Mouse (Mus musculus): ENCODE results near the gene Sumo2. TPM values are rescaled to one million over a fixed set of nuclear protein-coding genes. Genes with fewer than 3 reads are reported as not detected.

The Sumo2 gene
- polyA plus RNA-seq, 1 experiment from 2014 or later: 675 TPM

Other genes starting within 250 kb of the Sumo2 start
- 0.51 and 0.86 TPM in 2 replicates for gene Fads6, start 238.6 kb downstream of the Sumo2 start, polyA plus RNA-seq (2016; fragmentation: Nextera tagmentation; extraction: Ambion mirVana)
- not detected in 2 replicates for gene Otop2, start 229.1 kb downstream of the Sumo2 start, polyA plus RNA-seq (2016; fragmentation: Nextera tagmentation; extraction: Ambion mirVana)
- 0.06 and 0.08 TPM in 2 replicates for gene Ush1g, start 214.2 kb downstream of the Sumo2 start, polyA plus RNA-seq (2016; fragmentation: Nextera tagmentation; extraction: Ambion mirVana)
- not detected in 2 replicates for gene Otop3, start 201.5 kb downstream of the Sumo2 start, polyA plus RNA-seq (2016; fragmentation: Nextera tagmentation; extraction: Ambion mirVana)
- 6.0 and 7.4 TPM in 2 replicates for gene Hid1, start 168.5 kb downstream of the Sumo2 start, polyA plus RNA-seq (2016; fragmentation: Nextera tagmentation; extraction: Ambion mirVana)
- 9.0 and 9.5 TPM in 2 replicates for gene Cdr2l, start 154.4 kb downstream of the Sumo2 start, polyA plus RNA-seq (2016; fragmentation: Nextera tagmentation; extraction: Ambion mirVana)
- gene Mrpl58, start 132.5 kb downstream of the Sumo2 start, polyA plus RNA-seq (2016; fragmentation: Nextera tagmentation; extraction: Ambion mirVana): 156 and 162 TPM in 2 replicates
- 1,576 and 1,627 TPM in 2 replicates for gene Atp5h, start 116.3 kb downstream of the Sumo2 start, polyA plus RNA-seq (2016; fragmentation: Nextera tagmentation; extraction: Ambion mirVana)
- gene Kctd2, start 116.1 kb downstream of the Sumo2 start, polyA plus RNA-seq (2016; fragmentation: Nextera tagmentation; extraction: Ambion mirVana): 16.0 and 17.5 TPM in 2 replicates
- gene Trim80, start 95.7 kb downstream of the Sumo2 start, polyA plus RNA-seq (2016; fragmentation: Nextera tagmentation; extraction: Ambion mirVana): 0.19 and 0.35 TPM in 2 replicates
- 0.17 TPM in 1 of 2 replicates, not detected in the other for gene Slc16a5, start 73.8 kb downstream of the Sumo2 start, polyA plus RNA-seq (2016; fragmentation: Nextera tagmentation; extraction: Ambion mirVana)
- gene Armc7, start 60.6 kb downstream of the Sumo2 start, polyA plus RNA-seq (2016; fragmentation: Nextera tagmentation; extraction: Ambion mirVana): 5.8 and 6.4 TPM in 2 replicates
- gene Nt5c, start 44.4 kb downstream of the Sumo2 start, polyA plus RNA-seq (2016; fragmentation: Nextera tagmentation; extraction: Ambion mirVana): 56.2 and 58.2 TPM in 2 replicates
- gene Jpt1, start 21.9 kb downstream of the Sumo2 start, polyA plus RNA-seq (2016; fragmentation: Nextera tagmentation; extraction: Ambion mirVana): 413 and 440 TPM in 2 replicates
- gene Nup85, start 28.2 kb upstream of the Sumo2 start, polyA plus RNA-seq (2016; fragmentation: Nextera tagmentation; extraction: Ambion mirVana): 117 and 132 TPM in 2 replicates
- gene Mrps7, start 67.6 kb upstream of the Sumo2 start, polyA plus RNA-seq (2016; fragmentation: Nextera tagmentation; extraction: Ambion mirVana): 90.4 and 95.4 TPM in 2 replicates
- 19.2 and 21.9 TPM in 2 replicates for gene Gga3, start 67.8 kb upstream of the Sumo2 start, polyA plus RNA-seq (2016; fragmentation: Nextera tagmentation; extraction: Ambion mirVana)
- gene Mif4gd, start 76.7 kb upstream of the Sumo2 start, polyA plus RNA-seq (2016; fragmentation: Nextera tagmentation; extraction: Ambion mirVana): 20.9 and 22.0 TPM in 2 replicates
- gene Slc25a19, start 92.0 kb upstream of the Sumo2 start, polyA plus RNA-seq (2016; fragmentation: Nextera tagmentation; extraction: Ambion mirVana): 39.9 and 42.1 TPM in 2 replicates
- gene Grb2, start 172.3 kb upstream of the Sumo2 start, polyA plus RNA-seq (2016; fragmentation: Nextera tagmentation; extraction: Ambion mirVana): 95.9 and 113 TPM in 2 replicates
- 52.4 and 52.5 TPM in 2 replicates for gene Tmem94, start 229.2 kb upstream of the Sumo2 start, polyA plus RNA-seq (2016; fragmentation: Nextera tagmentation; extraction: Ambion mirVana)